Mouse (Mus musculus) small intestine, adult 2 months (tissue): ENCODE measurements at regions not wholly inside any gene's neighbourhood (a gene's known extent, or its start where the extent isn't known, plus 50 kb on each side); places are given as distances from the start of the nearest gene placed in this dataset.

Experiments used
- H3K27ac ChIP-seq: fragments of 200-500 bp; 2 replicates; pipeline ENCODE4 v1.5.1; 2012; ENCODE audit warnings: low read depth, low read length, control low read depth, inconsistent platforms; ENCODE audit not compliant: insufficient read depth
- H3K27me3 ChIP-seq: fragments of 200-500 bp; 2 replicates; pipeline ENCODE4 v1.6.1; 2012; ENCODE audit warnings: mild to moderate bottlenecking, moderate library complexity, low read length, inconsistent platforms; ENCODE audit not compliant: control insufficient read depth, insufficient read depth
- H3K36me3 ChIP-seq: fragments of 200-500 bp; 2 replicates; pipeline ENCODE4 v1.6.1; 2012; ENCODE audit warnings: mild to moderate bottlenecking, low read length, control low read depth, inconsistent platforms; ENCODE audit not compliant: control insufficient read depth, insufficient read depth
- H3K4me1 ChIP-seq: fragments of 200-500 bp; 2 replicates; pipeline ENCODE4 v1.6.1; 2012; ENCODE audit warnings: low read length, inconsistent platforms, mixed read lengths; ENCODE audit not compliant: control insufficient read depth, insufficient read depth, insufficient read length
- H3K4me3 ChIP-seq: fragments of 200-500 bp; 2 replicates; pipeline ENCODE4 v1.5.1; 2012; ENCODE audit warnings: low read depth, mild to moderate bottlenecking, control low read depth, inconsistent platforms, low read length, moderate library complexity
- CTCF ChIP-seq: fragments of 200-500 bp; IDR thresholded peaks from 2 replicates; pipeline ENCODE4 v1.5.1; 2012; ENCODE audit warnings: low read depth, mild to moderate bottlenecking, control low read depth, inconsistent platforms, low read length, moderate library complexity, mixed read lengths; ENCODE audit not compliant: insufficient replicate concordance, insufficient read length; ENCODE audit errors: extremely low read depth
- POLR2A ChIP-seq: fragments of 200-500 bp; IDR thresholded peaks from 2 replicates; pipeline ENCODE4 v1.6.1; 2012; ENCODE audit warnings: low read depth, mild to moderate bottlenecking, control low read depth, inconsistent platforms, low read length, moderate library complexity
- WGBS: fragments of 180-500 bp; shearing (Covaris S2); methylation state at CpG from one replicate; pipeline ENCODE4 v1.1.7; 2018; 5-methylcytosine and 5-hydroxymethylcytosine counted together

GRCm38 (mm10) chr2:46149848-46150247 lies 1032.7 kb upstream of the Zeb2 start:
- no peaks in the 10 kb centered on the region for H3K36me3 ChIP-seq
- H3K4me3 ChIP-seq: no peak overlapping the region
- TF ChIP-seq POLR2A (no peak), CTCF (no peak)
- H3K27ac ChIP-seq: no peak overlapping the region
- WGBS: 86% methylated on average over 3 of the region's 3 CpGs
- no peaks in the 10 kb centered on the region for H3K4me1 ChIP-seq
- no peaks in the 10 kb centered on the region for H3K27me3 ChIP-seq

GRCm38 (mm10) chr2:46119871-46120270 lies 1002.7 kb upstream of the Zeb2 start:
- 38% methylated on average over 3 of the region's 3 CpGs for WGBS
- TF ChIP-seq CTCF (no peak), POLR2A (no peak)
- Histone ChIP-seq H3K36me3 (no peaks in the 10 kb centered on the region), H3K4me1 (no peaks in the 10 kb centered on the region), H3K4me3 (no peak overlapping the region), H3K27me3 (no peaks in the 10 kb centered on the region), H3K27ac (no peak overlapping the region)

- no peak for TF ChIP-seq CTCF
- Histone ChIP-seq H3K4me3 (no peak overlapping the region), H3K27ac (no peak overlapping the region), H3K36me3 (no peaks in the 10 kb centered on the region), H3K4me1 (no peaks in the 10 kb centered on the region), H3K27me3 (no peaks in the 10 kb centered on the region)
Measured at GRCm38 (mm10) chr2:46106991-46107390, 989.8 kb upstream of the Zeb2 start.

GRCm38 (mm10) chr2:46065034-46065802 lies 948.0 kb upstream of the Zeb2 start:
- TF ChIP-seq POLR2A (no peak), CTCF (no peak)
- WGBS: 45% methylated on average over 7 of the region's 7 CpGs
- Histone ChIP-seq H3K27ac (no peak overlapping the region), H3K4me3 (no peak overlapping the region), H3K4me1 (no peaks in the 10 kb centered on the region), H3K27me3 (no peaks in the 10 kb centered on the region), H3K36me3 (no peaks in the 10 kb centered on the region)

- 67% methylated on average over 8 of the region's 8 CpGs for WGBS
- no peak overlapping the region for H3K27ac ChIP-seq
- no peaks in the 10 kb centered on the region for H3K27me3 ChIP-seq
- no peaks in the 10 kb centered on the region for H3K36me3 ChIP-seq
- H3K4me1 ChIP-seq: no peaks in the 10 kb centered on the region
- TF ChIP-seq CTCF (no peak), POLR2A (no peak)
- H3K4me3 ChIP-seq: no peak overlapping the region
Measured at GRCm38 (mm10) chr2:46055729-46056128, 938.5 kb upstream of the Zeb2 start.

- TF ChIP-seq CTCF (no peak), POLR2A (no peak)
- Histone ChIP-seq H3K27me3 (no peaks in the 10 kb centered on the region), H3K27ac (no peak overlapping the region), H3K4me3 (no peak overlapping the region), H3K4me1 (no peaks in the 10 kb centered on the region), H3K36me3 (no peaks in the 10 kb centered on the region)
- WGBS: 71% methylated on average over 7 of the region's 7 CpGs
Measured at GRCm38 (mm10) chr2:46054902-46055301, 937.7 kb upstream of the Zeb2 start.

GRCm38 (mm10) chr2:46021854-46022253 lies 904.7 kb upstream of the Zeb2 start:
- TF ChIP-seq POLR2A: no peak
- TF ChIP-seq CTCF: no peak
- H3K36me3 ChIP-seq: no peaks in the 10 kb centered on the region
- H3K4me1 ChIP-seq: no peaks in the 10 kb centered on the region
- H3K27ac ChIP-seq: no peak overlapping the region
- H3K4me3 ChIP-seq: no peak overlapping the region
- WGBS: 73% methylated on average over 1 of the region's 1 CpGs
- H3K27me3 ChIP-seq: no peaks in the 10 kb centered on the region

- Histone ChIP-seq H3K4me3 (no peak overlapping the region), H3K27me3 (no peaks in the 10 kb centered on the region), H3K27ac (no peak overlapping the region), H3K36me3 (no peaks in the 10 kb centered on the region), H3K4me1 (no peaks in the 10 kb centered on the region)
- 63% methylated on average over 3 of the region's 3 CpGs for WGBS
- TF ChIP-seq CTCF: no peak
- TF ChIP-seq POLR2A: no peak
Measured at GRCm38 (mm10) chr2:46013771-46014269, 896.6 kb upstream of the Zeb2 start.
